Mouse (Mus musculus) left cerebral cortex, postnatal 14 days (tissue): ENCODE results near the gene Ubxn6. TPM values are rescaled to one million over a fixed set of nuclear protein-coding genes. Genes with fewer than 3 reads are reported as not detected.

Experiments
- total RNA-seq, 2 experiments: library from RNA; stranded (reverse); gene quantifications; 2 replicates each; pipeline ENCODE4 v1.2.3; 2021

Ubxn6 gene
- total RNA-seq, 2 experiments from 2014 or later: 74.4 to 89.6 TPM

Other genes with a start within 250 kb of the Ubxn6 start
- 1 to 10 TPM; 6.7 to 9.1 TPM for gene Zfp119a, start 196.1 kb downstream of the Ubxn6 start, total RNA-seq
- gene Zfp959, start 182.9 kb downstream of the Ubxn6 start, total RNA-seq: 1 to 10 TPM; 6.1 TPM
- 1 to 10 TPM; 2.9 to 3.6 TPM for gene Zfp119b, start 125.5 kb downstream of the Ubxn6 start, total RNA-seq
- gene Ebi3, start 122.4 kb downstream of the Ubxn6 start, total RNA-seq: 1 to 10 TPM; 2.0 to 3.3 TPM
- gene Yju2, start 115.9 kb downstream of the Ubxn6 start, total RNA-seq: 10 to 100 TPM; 14.2 to 15.0 TPM
- 10 to 100 TPM; 34.3 to 39.5 TPM for gene Shd, start 104.6 kb downstream of the Ubxn6 start, total RNA-seq
- 10 to 100 TPM; 89.9 to 97.3 TPM for gene Fsd1, start 88.5 kb downstream of the Ubxn6 start, total RNA-seq
- gene Stap2, start 69.4 kb downstream of the Ubxn6 start, total RNA-seq: 1 to 10 TPM; 4.4 to 4.7 TPM
- 100 to 1,000 TPM; 102 to 120 TPM for gene Mpnd, start 69.3 kb downstream of the Ubxn6 start, total RNA-seq
- 10 to 100 TPM; 51.4 to 57.8 TPM for gene Sh3gl1, start 38.4 kb downstream of the Ubxn6 start, total RNA-seq
- gene Chaf1a, start 34.6 kb downstream of the Ubxn6 start, total RNA-seq: 1 to 10 TPM; 2.5 to 4.0 TPM
- gene Hdgfl2, start 4.6 kb upstream of the Ubxn6 start, total RNA-seq: 10 to 100 TPM; 97.6 to 97.9 TPM
- gene Plin4, start 34.8 kb upstream of the Ubxn6 start, total RNA-seq: 1 to 10 TPM in 1 of 2 experiments, under 1 TPM in 1; 0.36 to 1.1 TPM
- gene Plin5, start 42.6 kb upstream of the Ubxn6 start, total RNA-seq: 1 to 10 TPM in 1 of 2 experiments, under 1 TPM in 1; 0.46 to 1.1 TPM
- gene Lrg1, start 47.0 kb upstream of the Ubxn6 start, total RNA-seq: 1 to 10 TPM; 1.2 to 2.8 TPM
- gene Sema6b, start 65.3 kb upstream of the Ubxn6 start, total RNA-seq: 100 to 1,000 TPM; 135 to 144 TPM
- gene Tnfaip8l1, start 87.4 kb upstream of the Ubxn6 start, total RNA-seq: 1 to 10 TPM; 8.3 to 9.8 TPM
- 10 to 100 TPM; 47.2 to 48.0 TPM for gene Mydgf, start 108.9 kb upstream of the Ubxn6 start, total RNA-seq
- gene Dpp9, start 143.9 kb upstream of the Ubxn6 start, total RNA-seq: 10 to 100 TPM; 50.5 to 57.1 TPM
- 10 to 100 TPM; 39.1 to 41.0 TPM for gene Fem1a, start 181.8 kb upstream of the Ubxn6 start, total RNA-seq
- 1 to 10 TPM; 5.5 to 5.9 TPM for gene Ticam1, start 201.8 kb upstream of the Ubxn6 start, total RNA-seq
- gene Plin3, start 217.8 kb upstream of the Ubxn6 start, total RNA-seq: 1 to 10 TPM; 4.8 TPM
- gene Arrdc5, start 225.3 kb upstream of the Ubxn6 start, total RNA-seq: not detected
- 1 to 10 TPM; 2.1 to 2.8 TPM for gene Uhrf1, start 228.3 kb upstream of the Ubxn6 start, total RNA-seq